Mouse (Mus musculus) E14TG2a.4 (cell line): Measurements from ENCODE around the gene Rpl22.

ENCODE experiments used
- CTCF ChIP-seq: conservative IDR thresholded peaks from 2 replicates; pipeline ENCODE4 v1.5.1; 2014; ENCODE audit warnings: low read length
- NANOG ChIP-seq: IDR thresholded peaks from 2 replicates; pipeline ENCODE4 v1.6.1; 2014; ENCODE audit warnings: borderline replicate concordance, low read length, mixed read lengths
- POU5F1 ChIP-seq: IDR thresholded peaks from 2 replicates; pipeline ENCODE4 v1.6.1; 2014; ENCODE audit warnings: low read length, borderline replicate concordance

DNA sequence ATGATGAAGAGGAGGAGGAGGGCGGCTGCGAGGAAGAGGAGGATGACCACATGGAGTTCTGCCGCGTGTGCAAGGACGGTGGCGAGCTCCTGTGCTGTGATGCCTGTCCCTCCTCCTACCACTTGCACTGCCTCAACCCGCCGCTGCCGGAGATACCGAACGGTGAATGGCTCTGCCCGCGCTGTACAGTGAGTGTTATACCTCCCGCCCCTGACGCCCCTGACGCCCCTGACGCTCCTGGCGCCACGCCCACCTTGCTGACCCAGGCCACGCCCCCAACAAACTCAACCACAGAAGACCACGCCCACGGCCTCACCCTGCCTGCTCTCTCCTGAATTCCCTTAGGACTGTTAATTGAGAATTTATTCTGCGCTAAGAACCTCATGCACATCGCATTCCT is 35.3 kb downstream of the Rpl22 start:
- TF ChIP-seq CTCF = no peak
- TF ChIP-seq NANOG = no peak
- TF ChIP-seq POU5F1 = no peak
